Mouse (Mus musculus) adrenal gland, adult 2 months (tissue): ENCODE results near the gene Gm20503. TPM values are rescaled to one million over a fixed set of nuclear protein-coding genes. Genes with fewer than 3 reads are reported as not detected.

Experiments used
- DNase-seq: peaks from one replicate; pipeline ENCODE4 v3.0.0; 2021
- polyA plus RNA-seq: library from polyadenylated mRNA; depleted of rRNA; stranded (reverse); fragments of >200 nt; gene quantifications from 2 replicates; pipeline ENCODE4 v1.2.3, GENCODE M21; 2012
- total RNA-seq, 2 experiments: library from RNA; stranded (reverse); gene quantifications; 2 replicates each; pipeline ENCODE4 v1.2.3; 2021

The Gm20503 gene
- total and polyA plus RNA-seq, 3 experiments = 2.9 TPM; not detected in 2

GRCm38 (mm10) chr4:59007016-59007415 is 4.0 kb downstream of the Gm20503 start:
- DNase-seq = peak; percentile 58

DNA sequence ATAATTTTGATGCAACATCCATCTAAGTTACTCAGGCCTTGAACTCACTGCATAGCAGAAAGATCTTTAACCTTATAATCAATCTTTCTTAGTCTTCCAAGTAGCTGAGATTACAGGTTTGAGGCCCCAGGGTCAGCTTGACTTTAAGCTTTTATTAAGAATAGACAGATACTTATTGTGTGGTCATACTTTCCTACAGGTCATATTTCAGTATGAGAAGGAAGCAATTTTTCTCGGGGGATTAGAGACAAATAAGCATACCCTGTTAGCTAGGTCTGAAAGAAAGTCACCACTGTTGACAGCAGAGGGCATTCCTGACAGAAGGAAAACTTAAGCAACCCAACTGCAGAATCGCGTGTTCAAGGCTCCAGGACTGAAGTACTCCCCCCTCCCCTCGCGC is 5.0 kb downstream of the Gm20503 start:
- DNase-seq = no peak

DNA sequence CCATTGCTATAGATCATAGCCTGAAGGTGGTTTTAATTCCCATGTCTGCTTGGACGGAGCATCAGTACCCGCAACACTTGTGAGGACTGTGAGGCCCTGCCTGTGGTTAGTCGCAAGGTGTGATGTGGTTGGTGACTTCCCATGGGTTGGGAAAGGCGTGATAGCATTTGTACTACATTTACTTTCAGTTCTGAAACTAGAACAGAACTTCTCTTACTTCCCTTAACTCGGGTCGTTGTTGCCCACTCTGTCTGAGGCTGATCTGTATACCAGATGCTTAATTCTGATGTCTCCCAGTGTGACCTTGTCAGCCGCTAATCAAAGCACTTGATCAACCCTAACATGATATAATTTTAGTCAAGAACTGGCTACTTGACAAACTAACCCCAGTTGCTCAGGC is 6.2 kb downstream of the Gm20503 start:
- DNase-seq = no peak

DNA sequence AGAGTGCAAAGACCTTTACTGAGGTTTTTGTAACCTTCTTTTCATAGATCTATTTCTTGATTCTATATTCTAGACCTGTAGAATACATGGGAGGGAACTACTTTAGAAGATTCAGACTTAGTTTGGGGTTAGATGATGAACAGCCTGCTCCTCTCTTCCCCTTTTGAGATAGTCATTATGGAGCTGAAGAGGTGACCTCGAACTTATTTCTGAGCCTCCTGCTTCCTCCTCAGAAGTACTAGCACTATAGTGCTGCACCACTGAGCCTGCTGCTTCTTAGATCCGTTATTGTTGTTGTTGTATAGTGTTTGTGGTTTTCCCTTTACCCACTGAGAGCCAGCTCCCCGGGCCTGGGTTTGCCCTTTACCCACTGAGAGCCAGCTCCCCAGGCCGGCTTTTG is 6.7 kb downstream of the Gm20503 start:
- no peak for DNase-seq

GRCm38 (mm10) chr4:59011446-59011845 is 8.4 kb downstream of the Gm20503 start:
- no peak for DNase-seq

DNA sequence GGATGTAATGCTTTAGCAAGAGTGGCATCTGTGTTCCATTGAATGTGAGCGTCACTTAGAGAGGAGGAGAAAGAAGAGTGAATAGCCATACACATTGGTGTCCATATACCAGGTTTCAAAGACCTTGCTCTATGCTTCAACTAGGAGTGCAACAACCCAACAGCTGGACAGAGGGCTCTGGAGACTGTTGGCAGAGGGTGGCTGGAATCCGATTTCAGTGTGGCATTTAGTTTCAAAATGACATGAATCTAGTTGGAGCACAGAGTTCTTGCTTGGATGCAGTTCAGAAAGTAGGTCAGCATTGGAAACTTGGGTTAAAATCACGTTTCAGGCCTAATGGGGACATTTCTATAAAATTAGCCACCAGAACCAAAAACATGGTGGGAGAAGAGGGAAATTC is 12.2 kb downstream of the Gm20503 start:
- no peak for DNase-seq

DNA sequence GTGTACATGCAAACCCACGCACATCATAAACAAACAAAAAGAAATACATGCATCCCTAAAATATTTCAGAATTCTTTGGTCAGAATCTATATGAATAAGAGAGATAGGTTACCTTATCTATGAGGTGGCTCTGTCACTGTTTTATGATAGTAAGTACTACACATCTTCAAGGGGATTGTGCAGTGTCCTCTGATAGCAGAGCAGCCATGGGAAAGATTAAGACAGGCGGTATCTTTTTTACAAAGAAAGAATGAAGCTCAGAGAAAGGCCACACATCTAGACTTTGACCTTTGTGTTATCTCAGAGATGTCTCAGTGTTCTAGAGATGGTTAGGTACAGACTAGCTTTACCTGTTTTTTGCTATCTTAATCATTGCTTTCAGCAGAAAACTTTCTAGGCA is 13.9 kb downstream of the Gm20503 start:
- DNase-seq = no peak

DNA sequence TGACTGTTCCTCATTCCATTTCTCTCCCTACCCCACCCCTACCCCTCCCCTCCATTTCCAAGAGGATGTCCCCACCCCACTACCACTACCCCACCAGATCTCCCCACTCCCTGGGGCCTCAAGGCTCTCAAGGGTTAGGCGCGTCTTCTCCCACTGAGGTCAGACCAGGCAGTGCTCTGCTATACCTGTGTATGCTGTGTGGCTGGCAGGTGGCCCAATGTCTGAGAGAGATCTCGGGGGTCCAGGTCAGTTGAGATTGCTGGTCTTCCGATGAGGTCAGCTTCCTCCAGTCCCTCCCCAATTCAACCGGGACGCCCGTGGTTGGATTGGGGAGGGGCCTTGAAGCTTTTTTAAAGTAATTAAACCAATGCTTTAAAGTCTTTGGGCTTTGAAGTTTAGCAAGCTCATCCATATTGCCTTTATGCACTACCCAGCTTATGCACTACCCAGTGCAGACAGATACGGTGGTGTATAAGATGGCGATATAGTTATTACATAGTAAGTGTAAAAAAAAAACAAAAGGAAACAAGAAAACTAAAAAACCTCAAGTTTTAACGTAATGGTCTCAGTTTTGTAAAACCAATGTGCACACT is 31.4 kb downstream of the Gm20503 start:
- no peak for DNase-seq

DNA sequence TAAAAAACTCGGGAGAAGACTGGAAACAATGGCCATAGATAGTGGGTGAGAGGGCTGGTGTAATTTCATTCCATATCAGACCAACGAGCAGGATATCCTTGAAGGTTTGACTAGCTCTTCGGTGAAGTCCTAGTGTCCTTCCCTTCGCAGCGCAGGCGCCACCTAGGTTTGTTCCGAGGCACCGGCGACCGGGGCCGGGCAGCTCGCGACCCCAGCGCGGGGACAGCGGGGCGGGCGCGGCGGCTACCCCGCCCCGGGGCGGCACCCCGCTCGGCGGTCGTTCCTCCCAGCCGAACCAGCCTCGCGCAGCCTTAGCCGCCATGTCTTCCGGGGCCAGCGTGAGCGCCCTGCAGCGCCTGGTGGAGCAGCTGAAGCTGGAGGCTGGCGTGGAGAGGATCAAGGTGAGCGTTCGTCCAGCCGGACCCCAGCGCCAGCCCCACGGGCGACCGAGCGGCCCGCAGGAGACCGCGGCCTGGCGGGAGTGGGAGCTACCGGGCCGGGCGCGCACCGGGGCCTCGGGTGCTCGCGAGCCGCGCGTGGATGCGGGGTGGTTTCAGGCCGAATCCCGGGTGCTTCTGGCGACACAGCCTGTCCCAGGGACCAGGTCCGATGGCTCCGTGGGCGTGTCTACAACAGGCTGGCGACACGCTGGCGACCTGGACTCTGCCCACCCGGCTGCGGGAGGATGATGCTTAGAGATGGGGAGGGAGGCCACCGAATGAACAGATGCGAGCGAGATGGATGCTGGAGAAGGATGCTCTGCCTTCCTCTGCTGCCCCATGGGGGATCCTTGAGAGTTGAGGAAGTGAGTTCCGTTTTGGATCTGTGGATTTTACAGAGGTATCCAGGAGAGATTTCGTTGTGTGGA is 32.1 kb downstream of the Gm20503 start, which contains the start of gene Gng10:
Gene Gng10, plus strand, starts transcription at position 171 of the 868 bp plus-strand sequence.
- peak; percentile 83 for DNase-seq

DNA sequence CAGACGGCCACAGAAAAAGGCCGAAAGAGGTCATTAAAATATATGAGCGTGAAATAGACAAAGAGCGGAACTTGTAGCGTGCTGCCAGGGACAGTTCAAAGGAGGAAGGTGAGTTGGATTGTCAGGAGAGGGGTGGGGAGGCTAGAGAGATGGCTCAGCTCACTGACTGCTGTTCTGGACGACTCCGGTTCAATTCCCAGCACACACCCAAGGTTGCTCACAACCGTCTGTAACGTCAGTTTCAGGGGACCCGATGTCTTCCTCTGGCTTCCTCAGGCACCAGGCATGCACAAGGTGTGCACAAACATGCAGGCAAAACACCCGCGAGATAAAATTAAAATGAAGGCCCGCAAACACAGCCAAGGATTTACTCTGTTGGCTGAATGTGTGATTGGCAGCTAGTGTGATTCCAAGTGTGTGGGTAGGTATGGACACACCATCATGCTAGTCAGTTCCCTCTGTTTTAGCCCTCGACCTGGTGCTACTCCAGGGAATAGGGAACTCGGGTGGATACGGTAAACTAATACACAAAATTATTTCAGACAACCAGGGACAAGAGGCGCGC is 32.9 kb downstream of the Gm20503 start:
- no peak for DNase-seq

DNA sequence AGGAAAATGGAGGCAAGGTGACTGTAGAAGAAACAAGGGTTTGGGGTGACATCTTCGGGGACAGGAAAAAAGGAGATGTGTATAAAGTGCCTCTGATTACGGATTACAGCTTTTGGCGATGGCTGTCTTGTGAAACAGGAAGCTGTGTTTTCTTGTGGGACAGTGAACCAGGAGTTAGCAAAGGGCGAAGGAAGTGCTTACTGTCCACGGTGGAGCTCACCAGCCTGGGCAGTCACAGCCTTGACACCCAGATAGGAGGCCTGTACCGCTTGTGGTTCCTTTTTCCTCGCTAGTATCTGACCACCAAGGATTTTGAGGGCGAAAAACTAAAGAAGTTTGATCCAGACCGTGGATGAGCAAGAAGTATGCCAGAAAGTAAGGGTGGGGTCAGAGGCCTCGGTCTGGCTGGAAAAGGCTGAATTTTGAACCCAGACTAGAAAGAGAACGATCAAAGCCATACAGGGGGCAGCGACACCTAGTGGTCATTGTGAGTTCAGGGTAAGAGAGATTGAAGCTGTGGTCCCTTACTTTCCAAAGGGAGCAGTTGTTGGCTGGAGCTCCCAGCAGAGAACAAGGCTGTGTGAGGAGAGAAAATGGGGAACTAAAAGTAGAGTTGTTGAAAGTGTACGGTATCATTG is 33.6 kb downstream of the Gm20503 start:
- peak; percentile 72 for DNase-seq

- no peak for DNase-seq
These were observed 34.5 kb downstream of the Gm20503 start for GRCm38 (mm10) chr4:59037525-59037924.

DNA sequence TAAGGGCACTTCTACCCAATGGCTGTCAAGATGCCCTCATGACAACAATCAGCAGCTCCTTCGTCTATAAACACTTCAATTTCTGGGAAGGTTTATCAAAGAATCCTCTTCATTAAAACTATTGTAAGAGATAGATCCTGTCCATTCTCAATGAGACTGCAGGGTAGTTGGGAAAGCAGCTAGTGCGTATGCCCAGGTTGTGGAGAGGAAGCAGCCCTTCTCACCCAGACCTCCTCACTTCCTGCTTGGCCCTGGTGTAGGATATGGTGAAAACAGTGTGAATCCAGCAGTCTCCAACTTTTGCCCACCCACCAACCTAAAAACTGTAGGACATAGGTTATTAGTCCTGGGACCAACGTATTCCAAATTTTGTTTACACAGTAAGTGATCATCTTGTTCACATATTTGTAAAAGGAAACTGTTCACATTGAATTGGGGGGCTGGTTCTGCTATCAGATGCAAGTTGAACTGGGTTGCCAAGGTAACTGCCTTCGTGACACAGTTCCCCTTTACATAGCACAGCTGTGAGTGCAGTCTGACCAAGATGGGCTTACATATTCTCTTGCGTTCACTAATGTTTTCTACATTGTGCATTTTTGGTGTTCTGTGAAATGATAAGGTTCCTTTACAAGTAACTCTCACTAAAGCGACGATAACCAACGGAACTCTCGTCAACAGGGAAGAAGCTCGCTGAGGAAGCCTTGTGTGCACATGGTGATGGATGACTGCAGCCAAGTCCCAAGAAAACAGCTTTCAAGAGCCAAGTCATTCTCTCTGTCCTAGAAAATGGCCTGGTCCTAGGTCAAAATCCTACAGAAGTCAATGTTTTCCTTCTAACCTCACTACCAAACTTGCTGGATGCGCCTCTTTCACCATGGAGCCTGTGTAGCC is 37.6 kb downstream of the Gm20503 start:
- no peak for DNase-seq

DNA sequence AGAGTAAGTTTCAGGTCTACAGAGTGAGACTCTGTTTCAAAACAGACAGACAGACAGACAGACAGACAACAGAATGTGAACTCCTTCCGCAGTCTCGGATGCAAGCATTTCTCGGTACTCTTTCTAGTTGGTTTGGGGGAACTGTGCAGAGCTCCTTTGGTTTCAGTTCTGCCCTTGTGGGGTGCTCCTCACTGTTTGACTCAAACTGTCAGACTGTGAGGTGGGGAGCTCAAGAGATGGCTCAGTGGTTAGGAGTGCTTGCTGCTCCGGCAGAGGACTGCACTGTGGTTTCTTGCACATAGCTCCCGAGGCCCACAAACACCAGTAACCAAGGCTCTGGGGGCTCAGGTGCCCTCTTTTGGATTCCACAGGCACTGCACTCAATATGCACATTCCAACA is 40.1 kb downstream of the Gm20503 start:
- DNase-seq = no peak

DNA sequence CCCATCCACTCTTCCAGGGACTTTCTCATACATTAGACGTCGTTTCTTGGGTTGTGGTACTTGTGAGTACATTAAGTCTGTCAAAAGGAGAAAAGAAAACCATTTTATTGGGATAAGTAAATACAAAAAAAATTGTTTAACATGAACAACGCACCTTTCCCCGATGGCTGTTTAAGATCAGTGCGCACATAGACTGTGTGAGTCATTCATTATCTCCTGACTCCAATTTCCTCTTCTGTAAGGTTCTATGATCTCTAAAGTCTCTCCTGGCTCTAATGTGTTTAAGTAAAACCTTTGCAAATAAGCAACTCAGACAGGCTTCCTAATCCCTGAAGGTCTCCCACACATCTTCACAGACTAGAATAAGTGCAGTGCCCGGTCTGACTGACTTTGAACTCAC is 40.9 kb downstream of the Gm20503 start:
- no peak for DNase-seq

DNA sequence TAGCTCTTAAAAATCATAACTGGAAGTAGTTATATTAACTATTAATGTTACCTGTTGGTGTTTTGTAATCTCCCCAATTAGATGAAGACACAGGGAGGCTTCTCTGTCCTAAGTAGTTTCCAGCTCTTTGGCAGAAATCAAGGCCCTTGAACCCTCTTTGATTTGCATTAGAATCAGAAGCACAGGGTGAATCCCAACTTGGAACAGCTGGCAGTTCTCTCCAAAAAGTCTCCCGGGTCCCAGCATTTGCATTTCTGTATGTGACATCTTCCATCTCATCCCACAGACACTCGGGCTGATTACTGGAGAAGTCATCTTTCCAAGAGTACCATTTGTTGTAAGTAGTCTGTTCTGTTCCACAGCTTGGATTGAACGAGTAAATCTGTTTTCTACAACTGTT is 44.2 kb downstream of the Gm20503 start:
- no peak for DNase-seq

DNA sequence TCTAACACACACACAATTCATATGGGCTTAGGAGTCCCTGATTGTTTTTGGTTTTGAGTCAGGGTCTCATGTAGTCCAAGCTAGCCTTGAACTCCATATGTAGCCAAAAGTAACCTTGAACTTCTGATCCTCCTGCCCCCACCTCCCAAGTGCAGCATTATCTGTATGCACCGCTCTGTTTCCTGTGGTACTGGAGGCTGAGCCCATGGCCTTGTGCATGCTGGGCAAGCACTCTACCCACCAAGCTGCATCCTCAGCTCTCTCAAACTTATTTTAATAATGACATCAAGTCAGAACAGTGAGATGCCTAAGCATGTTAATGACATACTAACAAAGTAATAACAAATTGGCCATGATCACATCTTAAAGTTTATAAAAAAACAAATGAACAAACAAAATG is 48.1 kb downstream of the Gm20503 start:
- no peak for DNase-seq

- DNase-seq = no peak
These were observed 54.9 kb downstream of the Gm20503 start for GRCm38 (mm10) chr4:59057929-59058328.

- DNase-seq = no peak
These were observed 59.5 kb downstream of the Gm20503 start for GRCm38 (mm10) chr4:59062526-59062925.

GRCm38 (mm10) chr4:59069276-59069675 is 66.3 kb downstream of the Gm20503 start:
- DNase-seq = no peak

GRCm38 (mm10) chr4:59083430-59083829 is 80.4 kb downstream of the Gm20503 start:
- DNase-seq = no peak

DNA sequence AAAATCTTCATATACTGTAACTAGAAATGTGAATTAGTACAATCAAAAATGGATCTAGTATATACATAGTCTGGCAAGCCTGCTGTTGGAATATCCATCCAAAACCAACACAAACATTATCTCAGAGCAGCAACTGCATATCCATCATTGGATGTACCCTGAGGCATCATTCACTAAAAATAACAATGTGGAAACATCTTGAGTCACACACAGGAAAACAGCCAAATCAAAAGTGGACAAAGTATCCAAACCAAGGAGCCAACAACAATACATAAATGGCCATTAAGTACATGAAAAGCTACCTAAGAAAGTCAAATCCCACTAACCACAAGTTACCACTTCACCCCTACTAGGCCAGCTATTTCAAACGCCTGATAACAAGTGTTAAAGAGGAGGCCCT is 86.4 kb downstream of the Gm20503 start:
- DNase-seq = no peak
